ENCODE assay signal across 10 mouse cellular contexts in the genomic region with DNA sequence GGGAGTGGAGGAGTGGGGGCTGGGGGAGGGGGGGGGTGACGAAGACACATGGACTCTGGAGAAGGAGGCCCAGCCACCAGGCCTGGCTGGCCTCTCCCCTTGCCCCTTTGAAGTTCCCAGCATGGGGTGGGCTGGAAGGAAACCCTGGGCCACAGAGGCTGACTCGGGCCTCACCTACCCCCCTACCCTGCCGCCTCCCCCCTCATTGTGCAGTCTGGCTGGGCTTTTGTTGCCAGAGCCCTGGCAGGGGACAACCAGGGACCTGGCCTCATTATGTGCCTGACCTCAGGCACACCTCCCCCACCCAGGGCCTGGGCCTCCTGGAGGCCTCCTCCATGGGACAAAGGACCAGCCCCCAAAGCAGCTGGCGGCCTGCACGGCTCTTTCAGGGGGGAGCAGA.
DNase-seq lines count a peak whose midpoint lies in the region; ATAC-seq lines count a peak whose summit lies in the region.
"Had no signal": no experiment of that assay in that cellular context is flagged by ENCODE, and none has a peak within 500 bp of the region (broad histone marks: within the 10 kb centered on the region; RNA-seq: fewer than 3 reads in every experiment).

No protein-coding gene starts in this region.

- ATAC-seq in kidney, embryonic 15.5 days (replicated peaks; ENCODE audit: low FRiP score): peak; percentile 76
- peak; percentile 24 for ATAC-seq in hindbrain, embryonic 16.5 days
- peak; percentile 13 for ATAC-seq in neural tube, embryonic 13.5 days (ENCODE audit: low read depth)
- ATAC-seq: liver, embryonic 12.5 days had no signal

- no peak overlapping the region for H3K4me3 ChIP-seq in kidney, embryonic 15.5 days (replicated peaks)
- H3K4me3 ChIP-seq in embryonic facial prominence, embryonic 10.5 days: peak overlapping the region; percentile 36
- H3K4me3 ChIP-seq in hindbrain, embryonic 16.5 days (ENCODE audit: low read length): no peak overlapping the region
- H3K4me3 ChIP-seq in neural tube, embryonic 13.5 days: no peak overlapping the region
- H3K4me3 ChIP-seq: liver, embryonic 12.5 days had no signal

- H3K9me3 ChIP-seq in kidney, embryonic 15.5 days (replicated peaks): no peaks in the 10 kb centered on the region
- H3K9me3 ChIP-seq in embryonic facial prominence, embryonic 10.5 days: no peaks in the 10 kb centered on the region
- no peaks in the 10 kb centered on the region for H3K9me3 ChIP-seq in hindbrain, embryonic 16.5 days (ENCODE audit: control insufficient read depth, low read length)
- no peaks in the 10 kb centered on the region for H3K9me3 ChIP-seq in neural tube, embryonic 13.5 days
- H3K9me3 ChIP-seq: liver, embryonic 12.5 days had no signal

- WGBS in kidney, embryonic 15.5 days: 3% methylated on average over 5 of the region's 5 CpGs
- WGBS in embryonic facial prominence, embryonic 10.5 days: 1% methylated on average over 5 of the region's 5 CpGs
- 17% methylated on average over 5 of the region's 5 CpGs for WGBS in hindbrain, embryonic 16.5 days
- WGBS in neural tube, embryonic 13.5 days: 3% methylated on average over 4 of the region's 5 CpGs

- no peak overlapping the region; the same call in 1 of the 2 replicates for H3K4me2 ChIP-seq in kidney, embryonic 15.5 days
- no peak overlapping the region for H3K4me2 ChIP-seq in hindbrain, embryonic 16.5 days (ENCODE audit: low read length)
- H3K4me2 ChIP-seq in neural tube, embryonic 13.5 days: 0 out of 2 replicates have a peak overlapping the region, but pooled peaks have one; percentile 2
- H3K4me2 ChIP-seq: liver, embryonic 12.5 days had no signal

- H3K36me3 ChIP-seq in kidney, embryonic 15.5 days: no peaks in the 10 kb centered on the region
- peaks cover 6% of the 10 kb centered on the region for H3K36me3 ChIP-seq in embryonic facial prominence, embryonic 10.5 days (replicated peaks)
- no peaks in the 10 kb centered on the region for H3K36me3 ChIP-seq in hindbrain, embryonic 16.5 days (ENCODE audit: control insufficient read depth, insufficient read depth, low read length)
- no peaks in the 10 kb centered on the region for H3K36me3 ChIP-seq in neural tube, embryonic 13.5 days
- H3K36me3 ChIP-seq: liver, embryonic 12.5 days had no signal

- H3K27me3 ChIP-seq in kidney, embryonic 15.5 days: no peaks in the 10 kb centered on the region
- H3K27me3 ChIP-seq in embryonic facial prominence, embryonic 10.5 days (replicated peaks; ENCODE audit: low read depth, poor library complexity, severe bottlenecking): no peaks in the 10 kb centered on the region
- no peaks in the 10 kb centered on the region for H3K27me3 ChIP-seq in hindbrain, embryonic 16.5 days (replicated peaks; ENCODE audit: control insufficient read depth, insufficient read depth, low read length)
- H3K27me3 ChIP-seq in neural tube, embryonic 13.5 days: no peaks in the 10 kb centered on the region

- H3K4me1 ChIP-seq in kidney, embryonic 15.5 days: peaks cover 68% of the 10 kb centered on the region
- peaks cover 93% of the 10 kb centered on the region for H3K4me1 ChIP-seq in embryonic facial prominence, embryonic 10.5 days
- H3K4me1 ChIP-seq in hindbrain, embryonic 16.5 days (ENCODE audit: control insufficient read depth, insufficient read depth, low read depth, low read length): peaks cover 61% of the 10 kb centered on the region
- peaks cover 74% of the 10 kb centered on the region for H3K4me1 ChIP-seq in neural tube, embryonic 13.5 days (replicated peaks)

- peak overlapping the region; percentile 85 for H3K27ac ChIP-seq in kidney, embryonic 15.5 days
- peak overlapping the region; percentile 94 for H3K27ac ChIP-seq in embryonic facial prominence, embryonic 10.5 days (replicated peaks)
- peak overlapping the region; percentile 64 for H3K27ac ChIP-seq in hindbrain, embryonic 16.5 days (ENCODE audit: low read depth, low read length)
- peak overlapping the region; percentile 94 for H3K27ac ChIP-seq in neural tube, embryonic 13.5 days (replicated peaks)
- H3K27ac ChIP-seq: liver, embryonic 12.5 days had no signal

- DNase-seq in kidney, adult 11 months: no peak
- peak; percentile 90 for DNase-seq in embryonic facial prominence, embryonic 10.5 days (ENCODE audit: low spot score)
- no peak for DNase-seq in spleen, postnatal 4 days (ENCODE audit: low spot score in 2 of 2)
- no peak for DNase-seq in frontal cortex, postnatal 25 days (ENCODE audit: low spot score in 2 of 2)
- no peak for DNase-seq in right cerebral cortex, postnatal 14 days
- DNase-seq: gastrocnemius, postnatal 36 days had no signal

- H3K9ac ChIP-seq in kidney, embryonic 15.5 days: no peak overlapping the region
- H3K9ac ChIP-seq in hindbrain, embryonic 16.5 days (ENCODE audit: low read depth, low read length): peak overlapping the region; percentile 47
- H3K9ac ChIP-seq in neural tube, embryonic 13.5 days: peak overlapping the region; percentile 53
- H3K9ac ChIP-seq: liver, embryonic 12.5 days had no signal

Comparison
In these comparisons a context has a peak if more than half of its experiments do, and no peak if none do; other contexts are left out.
1. ATAC-seq: peak in every context shown above with its lines; median percentile 76 in kidney, embryonic 15.5 days; 24 in hindbrain, embryonic 16.5 days; 13 in neural tube, embryonic 13.5 days.